21 mouse cellular contexts compared by ENCODE assay signal in the genomic region with DNA sequence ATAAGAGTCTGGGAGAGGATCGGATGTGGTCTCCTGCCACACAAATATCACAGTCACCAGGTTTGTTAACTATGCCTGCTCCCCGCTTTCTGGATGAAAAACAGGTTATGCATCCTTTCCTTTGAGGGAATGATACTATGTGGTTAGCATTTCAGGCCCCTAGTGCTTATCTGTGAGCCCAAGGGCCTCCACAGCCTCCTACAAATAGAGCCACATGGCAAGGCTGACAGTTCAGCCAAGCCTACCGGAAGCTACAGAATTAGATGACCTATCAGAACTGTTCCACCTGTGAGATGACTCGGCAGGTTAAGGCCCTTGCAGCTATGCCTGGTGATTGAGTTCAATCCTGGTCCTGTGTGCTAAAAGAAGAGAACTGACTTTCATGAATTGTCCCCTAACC.
"Had no signal": no experiment of that assay in that cellular context is flagged by ENCODE, and none has a peak within 500 bp of the region (broad histone marks: within the 10 kb centered on the region; RNA-seq: fewer than 3 reads in every experiment).

No protein-coding gene starts in this region.

- H3K27me3 ChIP-seq: liver, embryonic 15.5 days; megakaryocyte, embryonic 14.5 days; midbrain, embryonic 12.5 days; neural tube, embryonic 13.5 days; neural tube, embryonic 15.5 days had no signal

- H3K9ac ChIP-seq: liver, embryonic 15.5 days; lung, embryonic 14.5 days; midbrain, embryonic 12.5 days; neural tube, embryonic 13.5 days; neural tube, embryonic 15.5 days had no signal

- H3K4me3 ChIP-seq: liver, embryonic 15.5 days; megakaryocyte, embryonic 14.5 days; midbrain, embryonic 10.5 days; midbrain, embryonic 12.5 days; myocyte; neural tube, embryonic 13.5 days; neural tube, embryonic 15.5 days had no signal

- H3K4me2 ChIP-seq: liver, embryonic 15.5 days; lung, embryonic 14.5 days; midbrain, embryonic 12.5 days; neural tube, embryonic 13.5 days; neural tube, embryonic 15.5 days had no signal

- ATAC-seq: midbrain, embryonic 16.5 days had no signal

- H3K9me3 ChIP-seq: liver, embryonic 15.5 days; midbrain, embryonic 10.5 days; midbrain, embryonic 12.5 days; neural tube, embryonic 13.5 days; neural tube, embryonic 15.5 days had no signal

- H3K4me1 ChIP-seq: liver, embryonic 15.5 days; neural tube, embryonic 13.5 days; neural tube, embryonic 15.5 days had no signal

- DNase-seq: lung, adult 18-20 months; lung, embryonic 14.5 days; lung, postnatal 10 days; lung, postnatal 4 days; midbrain, embryonic 14.5 days; retina, postnatal 1 day; right cerebral cortex, adult 18-20 months; right cerebral cortex, postnatal 25 days; right cerebral cortex, postnatal 4 days; spleen, adult 18-20 months; thymus, adult 18-20 months; thymus, postnatal 14 days; thymus, postnatal 36 days had no signal

- H3K36me3 ChIP-seq: liver, embryonic 15.5 days; midbrain, embryonic 10.5 days; midbrain, embryonic 12.5 days; neural tube, embryonic 13.5 days; neural tube, embryonic 15.5 days had no signal

- H3K27ac ChIP-seq: liver, embryonic 15.5 days; midbrain, embryonic 10.5 days; midbrain, embryonic 12.5 days; neural tube, embryonic 13.5 days; neural tube, embryonic 15.5 days had no signal
